Mouse (Mus musculus) megakaryocyte progenitor cell, adult 5-6 weeks (primary cell): ENCODE results near the gene Asic1. TPM values are rescaled to one million over a fixed set of nuclear protein-coding genes. Genes with fewer than 3 reads are reported as not detected.

Experiments used
- ATAC-seq: replicated peaks from 2 replicates; pipeline ENCODE4 v1.8.0; 2016; ENCODE audit warnings: mild to moderate bottlenecking, moderate TSS enrichment, inconsistent platforms; ENCODE audit not compliant: poor library complexity
- total RNA-seq, 2 experiments: library from RNA; stranded (forward) in 1 of 2; stranded (reverse) in 1 of 2; fragments of 157-497, 149-512 nt in 1 of 2; fragments of 200-1000 nt in 1 of 2; gene quantifications; 2 replicates each; pipeline versions ENCODE4 v1.2.3 to v1.2.4; 2015 to 2017

Asic1 gene
- total RNA-seq, 2 experiments from 2014 or later, result not detected

DNA sequence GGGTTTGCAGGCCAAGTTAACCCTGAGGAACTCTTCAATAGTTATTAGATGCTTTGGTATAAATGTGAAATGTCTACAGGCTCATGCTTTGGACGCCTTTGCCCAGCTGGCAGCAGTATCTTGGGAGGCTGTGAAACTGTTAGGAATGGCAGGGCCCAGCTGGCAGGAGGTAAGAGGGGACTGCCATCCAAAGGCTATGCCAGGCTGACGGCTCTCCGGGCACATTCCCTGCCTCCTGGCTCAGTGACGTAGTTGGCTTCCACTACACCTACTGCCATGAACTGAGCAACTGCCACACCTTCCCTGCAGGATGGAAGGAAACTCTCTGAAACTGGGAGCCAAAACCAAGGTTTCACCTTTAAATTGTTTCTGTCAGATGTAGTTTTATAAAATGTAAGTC is 70.1 kb downstream of the Asic1 start:
- no peak for ATAC-seq

Other genes with a start within 250 kb of the Asic1 start
- gene Nckap5l, start 212.6 kb upstream of the Asic1 start, total RNA-seq (2015), result 4.0 and 9.7 TPM in 2 replicates
- 0.17 and 2.2 TPM in 2 replicates for gene Nckap5l, start 212.6 kb upstream of the Asic1 start, total RNA-seq (2017)
- 3.9 and 5.6 TPM in 2 replicates for gene Bcdin3d, start 195.6 kb upstream of the Asic1 start, total RNA-seq (2015)
- gene Bcdin3d, start 195.6 kb upstream of the Asic1 start, total RNA-seq (2017), result 3.7 and 6.2 TPM in 2 replicates
- gene Faim2, start 142.2 kb upstream of the Asic1 start, total RNA-seq (2015), result 0.39 and 0.56 TPM in 2 replicates
- gene Faim2, start 142.2 kb upstream of the Asic1 start, total RNA-seq (2017), result 0.10 and 0.17 TPM in 2 replicates
- gene Aqp2, start 91.3 kb upstream of the Asic1 start, total RNA-seq (2015), result not detected in 2 replicates
- gene Aqp2, start 91.3 kb upstream of the Asic1 start, total RNA-seq (2017), result not detected in 2 replicates
- not detected in 2 replicates for gene Aqp5, start 79.6 kb upstream of the Asic1 start, total RNA-seq (2015)
- not detected in 2 replicates for gene Aqp5, start 79.6 kb upstream of the Asic1 start, total RNA-seq (2017)
- gene Aqp6, start 69.0 kb upstream of the Asic1 start, total RNA-seq (2015), result not detected in 2 replicates
- not detected in 2 replicates for gene Aqp6, start 69.0 kb upstream of the Asic1 start, total RNA-seq (2017)
- 61.7 and 69.9 TPM in 2 replicates for gene Racgap1, start 18.7 kb upstream of the Asic1 start, total RNA-seq (2015)
- 69.1 and 69.4 TPM in 2 replicates for gene Racgap1, start 18.7 kb upstream of the Asic1 start, total RNA-seq (2017)
- gene Smarcd1, start 31.8 kb downstream of the Asic1 start, total RNA-seq (2015), result 22.8 and 24.1 TPM in 2 replicates
- 11.6 and 17.3 TPM in 2 replicates for gene Smarcd1, start 31.8 kb downstream of the Asic1 start, total RNA-seq (2017)
- gene Gm17349, start 35.1 kb downstream of the Asic1 start, total RNA-seq (2015), result not detected in 2 replicates
- not detected in 2 replicates for gene Gm17349, start 35.1 kb downstream of the Asic1 start, total RNA-seq (2017)
- 0.15 and 0.67 TPM in 2 replicates for gene Gpd1, start 47.1 kb downstream of the Asic1 start, total RNA-seq (2015)
- 1.3 TPM in 2 replicates for gene Gpd1, start 47.1 kb downstream of the Asic1 start, total RNA-seq (2017)
- 72.7 and 83.5 TPM in 2 replicates for gene Cox14, start 55.2 kb downstream of the Asic1 start, total RNA-seq (2015)
- 28.6 and 30.8 TPM in 2 replicates for gene Cox14, start 55.2 kb downstream of the Asic1 start, total RNA-seq (2017)
- 42.9 and 49.4 TPM in 2 replicates for gene Cers5, start 102.5 kb downstream of the Asic1 start, total RNA-seq (2015)
- gene Cers5, start 102.5 kb downstream of the Asic1 start, total RNA-seq (2017), result 20.6 and 23.0 TPM in 2 replicates
- gene Lima1, start 205.1 kb downstream of the Asic1 start, total RNA-seq (2015), result 4.8 and 5.0 TPM in 2 replicates
- gene Lima1, start 205.1 kb downstream of the Asic1 start, total RNA-seq (2017), result 4.2 and 4.8 TPM in 2 replicates